Mouse (Mus musculus): ENCODE results near the gene Cfd.

- TF ChIP-seq HCFC1 (IDR thresholded peaks at IDR 0.05; ENCODE audit: borderline replicate concordance, insufficient read depth, low read length) (no peak), MAFK (IDR thresholded peaks at IDR 0.05; ENCODE audit: insufficient read depth, low read depth, low read length) (no peak)
Observed at GRCm38 (mm10) chr10:79857894-79858293, 32.8 kb upstream of the Cfd start.

All from ES-E14 (cell line).